Mouse (Mus musculus) skeletal muscle tissue, adult 2 months (tissue): Measurements from ENCODE around the gene 4921539E11Rik.

ENCODE experiments used
- DNase-seq: peaks from one replicate; pipeline ENCODE4 v3.0.0-alpha.2; 2012; ENCODE audit warnings: low read depth, low spot score

4921539E11Rik gene

GRCm38 (mm10) chr4:103232156-103232555, 58.5 kb downstream of the 4921539E11Rik start:
- no peak for DNase-seq

DNA sequence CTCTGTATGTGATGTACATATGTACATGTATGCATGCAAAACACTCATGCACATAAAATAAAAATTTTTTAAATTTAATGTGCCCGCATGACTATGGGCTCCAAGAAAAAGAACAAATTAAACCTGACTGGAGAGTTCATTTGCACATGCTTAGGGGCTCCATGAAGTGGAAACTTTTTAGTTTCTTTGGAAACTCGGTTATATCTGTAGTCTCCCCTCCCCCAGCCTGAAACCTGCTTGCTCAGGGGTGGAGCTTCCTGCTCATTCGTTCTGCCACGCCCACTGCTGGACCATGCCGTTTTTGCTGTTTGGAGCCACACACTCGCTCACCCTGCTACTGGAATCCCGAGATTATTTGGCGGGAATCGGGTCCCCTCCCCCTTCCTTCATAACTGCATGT, 67.8 kb downstream of the 4921539E11Rik start:
- no peak for DNase-seq

- no peak for DNase-seq
Observed at GRCm38 (mm10) chr4:103221789-103222188, 68.9 kb downstream of the 4921539E11Rik start.

DNA sequence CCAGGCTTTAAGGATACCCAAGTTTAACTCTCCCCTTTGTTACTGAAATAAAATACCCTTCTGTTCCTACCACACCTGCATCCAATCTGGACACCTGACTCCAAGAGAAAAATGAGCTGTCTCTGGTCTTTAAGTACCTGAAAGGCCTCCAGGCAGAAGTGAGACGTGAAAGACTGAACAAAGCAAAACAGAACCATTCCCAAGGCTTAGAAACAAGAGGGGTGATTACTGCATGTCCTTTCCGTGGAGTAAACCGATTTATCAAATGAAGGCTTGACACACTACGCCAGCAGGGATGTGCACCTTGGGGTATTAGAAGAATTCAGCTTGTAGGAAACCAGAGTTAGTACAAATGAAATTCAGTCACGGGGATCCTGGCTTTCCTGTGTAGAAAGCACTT, 71.7 kb downstream of the 4921539E11Rik start:
- DNase-seq: no peak

DNA sequence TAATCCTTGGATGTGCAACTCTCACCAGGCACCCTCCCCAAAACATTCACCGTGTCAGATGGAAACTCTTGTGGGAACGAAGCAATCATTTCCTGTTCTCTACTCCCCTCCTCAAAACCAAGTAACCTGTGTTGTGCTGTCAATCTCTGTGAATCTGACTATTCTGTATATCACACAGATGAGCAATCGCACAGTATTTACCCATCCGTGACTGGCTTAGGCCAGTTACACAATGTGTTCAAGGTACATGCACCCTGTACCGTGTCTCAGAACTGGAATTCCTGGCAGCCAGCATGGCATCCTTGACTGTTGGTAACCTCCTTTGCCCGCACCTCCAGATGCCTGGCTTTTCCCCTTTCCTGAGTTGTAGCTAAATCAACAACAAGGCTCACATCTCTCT, 74.6 kb downstream of the 4921539E11Rik start:
- no peak for DNase-seq

GRCm38 (mm10) chr4:103214925-103215820, 75.5 kb downstream of the 4921539E11Rik start, which contains the start of gene Slc35d1:
TSS of gene Slc35d1 (minus strand) at chr4:103215164.
- DNase-seq: peak; percentile 54

- peak; percentile 41 for DNase-seq
Observed at GRCm38 (mm10) chr4:103214498-103214924, 76.2 kb downstream of the 4921539E11Rik start.

- no peak for DNase-seq
Observed at GRCm38 (mm10) chr4:103213859-103214497, 76.7 kb downstream of the 4921539E11Rik start.

GRCm38 (mm10) chr4:103208553-103208952, 82.1 kb downstream of the 4921539E11Rik start:
- DNase-seq: no peak

GRCm38 (mm10) chr4:103203646-103204045, 87.0 kb downstream of the 4921539E11Rik start:
- DNase-seq: no peak

DNA sequence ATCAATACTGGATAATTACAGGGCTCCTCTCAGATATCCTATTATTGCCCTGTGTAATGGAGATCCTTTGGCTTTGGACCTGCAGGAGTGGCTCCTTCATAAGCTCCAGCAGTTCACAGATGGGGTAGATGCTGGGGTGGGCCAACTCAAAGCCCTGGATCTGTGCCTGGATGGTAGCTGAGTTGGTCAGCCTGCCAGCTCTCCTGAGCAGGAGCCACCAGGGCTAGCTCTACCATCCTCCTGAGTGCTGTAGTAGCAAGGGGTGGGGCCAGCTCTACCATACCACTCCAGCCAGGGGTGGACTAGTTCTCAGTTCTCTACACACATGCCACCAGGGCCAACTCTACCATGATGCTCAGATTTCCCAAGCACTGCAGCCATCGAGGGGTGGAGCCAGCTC, 90.6 kb downstream of the 4921539E11Rik start:
- DNase-seq: no peak

- DNase-seq: no peak
Observed at GRCm38 (mm10) chr4:103199086-103199485, 91.6 kb downstream of the 4921539E11Rik start.

DNA sequence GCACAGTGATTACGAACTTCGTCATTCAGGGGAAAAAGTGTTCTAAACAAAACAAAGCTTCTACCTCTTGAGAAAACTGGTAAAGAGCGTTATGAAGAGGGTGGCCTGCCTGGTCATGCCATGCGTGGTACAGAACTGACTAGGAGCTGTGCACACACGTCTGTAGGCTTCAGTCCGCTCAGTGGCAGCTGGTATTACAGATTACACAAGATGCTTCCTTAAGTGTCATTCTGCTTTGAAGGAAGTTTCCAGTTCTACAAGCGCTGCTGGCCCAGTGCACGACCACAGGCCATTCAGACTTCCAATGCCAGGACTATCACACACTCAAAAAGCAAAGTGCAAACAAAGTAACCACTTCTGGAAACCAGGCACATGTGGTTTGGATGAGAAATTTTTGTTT, 93.3 kb downstream of the 4921539E11Rik start:
- no peak for DNase-seq

GRCm38 (mm10) chr4:103192421-103192820, 98.2 kb downstream of the 4921539E11Rik start:
- no peak for DNase-seq

DNA sequence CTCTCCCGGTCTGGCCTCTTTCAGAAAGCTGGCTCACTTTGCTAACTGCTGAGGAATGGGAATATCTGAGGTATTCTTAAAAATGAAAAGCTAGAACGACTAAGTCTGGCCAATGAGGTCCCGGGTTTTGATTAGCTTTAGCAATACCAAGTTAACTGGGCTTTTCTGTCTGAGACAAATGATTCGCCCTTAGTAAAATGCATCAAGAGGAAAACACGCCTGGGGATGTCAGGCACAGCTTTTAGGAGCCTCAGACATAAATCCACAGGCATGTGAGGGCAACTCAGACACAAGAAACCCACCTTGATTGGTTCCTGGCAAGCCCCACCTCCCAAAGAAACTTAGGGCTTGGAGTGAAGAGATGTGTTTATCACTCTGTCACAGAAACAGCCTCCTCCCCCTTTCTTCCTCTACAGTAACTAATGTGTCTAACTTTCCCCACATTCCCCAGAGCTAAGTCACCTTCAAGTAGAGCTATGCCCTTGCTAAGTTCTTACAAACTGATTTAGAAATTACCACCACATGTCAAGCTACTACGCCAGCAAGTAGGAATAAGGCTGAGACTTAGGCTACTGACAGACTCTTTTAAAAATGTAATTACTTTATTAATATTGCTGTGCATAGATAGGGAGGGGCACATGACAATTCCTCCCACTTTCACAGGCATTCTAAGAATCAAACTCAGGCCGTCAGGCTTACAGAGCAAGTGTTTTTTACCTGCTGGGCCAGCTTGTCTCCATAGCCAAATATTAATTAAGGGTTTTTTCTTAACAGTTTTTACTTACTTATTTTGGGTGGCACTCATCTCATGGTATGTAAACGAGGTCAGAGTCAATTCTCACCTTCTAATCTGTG, 101.7 kb downstream of the 4921539E11Rik start:
- no peak for DNase-seq
